ENCODE assay signal across 22 mouse cellular contexts in genomic region chr17:79909571-79909970, GRCm38 (mm10).
"Had no signal": no experiment of that assay in that cellular context is flagged by ENCODE, and none has a peak within 500 bp of the region (broad histone marks: within the 10 kb centered on the region; RNA-seq: fewer than 3 reads in every experiment).

No protein-coding gene starts in this region.

- H3K27ac ChIP-seq: heart, embryonic 10.5 days; hindbrain, embryonic 13.5 days; hindbrain, embryonic 15.5 days; hindbrain, postnatal 0 days; kidney, embryonic 15.5 days; kidney, postnatal 0 days; limb, embryonic 13.5 days; limb, embryonic 15.5 days had no signal

- H3K9me3 ChIP-seq: heart, embryonic 10.5 days; heart, embryonic 12.5 days; hindbrain, embryonic 13.5 days; hindbrain, embryonic 15.5 days; kidney, embryonic 15.5 days; limb, embryonic 13.5 days; limb, embryonic 15.5 days had no signal

- ATAC-seq: hindbrain, postnatal 0 days; intestine, embryonic 16.5 days had no signal

- H3K27me3 ChIP-seq: heart, embryonic 12.5 days; hindbrain, embryonic 13.5 days; hindbrain, embryonic 15.5 days; kidney, embryonic 15.5 days; limb, embryonic 13.5 days; limb, embryonic 15.5 days had no signal

- H3K4me2 ChIP-seq: heart, embryonic 12.5 days; hindbrain, embryonic 13.5 days; hindbrain, embryonic 15.5 days; kidney, embryonic 15.5 days; limb, embryonic 13.5 days; limb, embryonic 15.5 days had no signal

- H3K4me1 ChIP-seq: heart, embryonic 10.5 days; heart, embryonic 12.5 days; hindbrain, embryonic 13.5 days; hindbrain, embryonic 15.5 days; kidney, embryonic 15.5 days; limb, embryonic 13.5 days; limb, embryonic 15.5 days had no signal

- DNase-seq: gastrocnemius, postnatal 14 days; gastrocnemius, postnatal 36 days; heart, adult 18-20 months; heart, postnatal 10 days; kidney, adult 11 months; kidney, adult 2 months; kidney, adult 9 months; kidney, postnatal 14 days; kidney, postnatal 36 days; layer of hippocampus, adult 9-11 months; layer of hippocampus, postnatal 36 days; left cerebral cortex, postnatal 4 days had no signal

- H3K36me3 ChIP-seq: heart, embryonic 10.5 days; heart, embryonic 12.5 days; hindbrain, embryonic 13.5 days; hindbrain, embryonic 15.5 days; kidney, embryonic 15.5 days; limb, embryonic 13.5 days; limb, embryonic 15.5 days had no signal

- H3K9ac ChIP-seq: heart, embryonic 12.5 days; hindbrain, embryonic 13.5 days; hindbrain, embryonic 15.5 days; kidney, embryonic 15.5 days; limb, embryonic 13.5 days; limb, embryonic 15.5 days had no signal

- H3K4me3 ChIP-seq: heart, embryonic 10.5 days; heart, embryonic 12.5 days; hindbrain, embryonic 13.5 days; hindbrain, embryonic 15.5 days; kidney, embryonic 15.5 days; limb, embryonic 13.5 days; limb, embryonic 15.5 days had no signal
